ENCODE assay signal across 8 mouse cellular contexts in genomic region chr15:84681455-84682193, GRCm38 (mm10). TPM values are rescaled to one million over a fixed set of nuclear protein-coding genes. Genes with fewer than 3 reads are reported as not detected.
DNase-seq lines count a peak whose midpoint lies in the region; ATAC-seq and TF ChIP-seq lines count a peak whose summit lies in the region.
"Had no signal": no experiment of that assay in that cellular context is flagged by ENCODE, and none has a peak within 500 bp of the region (broad histone marks: within the 10 kb centered on the region; RNA-seq: fewer than 3 reads in every experiment).

No protein-coding gene starts in this region.

- peak overlapping the region; percentile 81 for H3K4me2 ChIP-seq in intestine, postnatal 0 days (replicated peaks; ENCODE audit: low read depth)
- H3K4me2 ChIP-seq in lung, embryonic 16.5 days (ENCODE audit: low read depth, low read length), result peak overlapping the region; percentile 89
- H3K4me2 ChIP-seq in stomach, embryonic 14.5 days (replicated peaks; ENCODE audit: low read depth, low read length), result peak overlapping the region; percentile 66

- H3K9ac ChIP-seq in ES-E14 (ENCODE audit: insufficient read depth, low read depth, low read length, poor library complexity, severe bottlenecking), result peak overlapping the region; percentile 13; the same call in 1 of the 2 replicates
- H3K9ac ChIP-seq in intestine, postnatal 0 days (ENCODE audit: low read depth, low read length), result peak overlapping the region; percentile 96
- H3K9ac ChIP-seq in lung, embryonic 16.5 days (ENCODE audit: low read length), result peak overlapping the region; percentile 80
- peak overlapping the region; percentile 77 for H3K9ac ChIP-seq in stomach, embryonic 14.5 days (replicated peaks; ENCODE audit: low read depth, low read length)

- DNase-seq in ES-E14 (ENCODE audit: low read depth, low spot score), result no peak
- DNase-seq in gastrocnemius, postnatal 4 days (ENCODE audit: low spot score in 2 of 2), result peak; percentile 76 to 84
- DNase-seq in layer of hippocampus, adult 9-10 months (ENCODE audit: low spot score), result no peak

- H3K27ac ChIP-seq in ES-E14 (ENCODE audit: insufficient read depth, low read depth, low read length, poor library complexity, severe bottlenecking), result no peak overlapping the region
- no peak overlapping the region for H3K27ac ChIP-seq in bone marrow, adult 2 months (ENCODE audit: control insufficient read depth, insufficient read depth, low read depth, low read length, poor library complexity)
- H3K27ac ChIP-seq in intestine, postnatal 0 days (ENCODE audit: low read depth, low read length), result peak overlapping the region; percentile 94
- H3K27ac ChIP-seq in lung, embryonic 16.5 days (ENCODE audit: low read length), result peak overlapping the region; percentile 72
- peak overlapping the region; percentile 93 for H3K27ac ChIP-seq in stomach, embryonic 14.5 days (ENCODE audit: low read length)

- H3K4me3 ChIP-seq in ES-E14 (ENCODE audit: insufficient read depth in 1 of 2, low read depth in 1 of 2, low read length in 2 of 2, poor library complexity in 1 of 2, severe bottlenecking in 1 of 2), result peak overlapping the region; percentile 72 to 87
- peak overlapping the region; percentile 55 for H3K4me3 ChIP-seq in bone marrow, adult 2 months (replicated peaks; ENCODE audit: control insufficient read depth, low read depth, low read length)
- H3K4me3 ChIP-seq in intestine, postnatal 0 days (ENCODE audit: low read depth, low read length), result peak overlapping the region; percentile 82
- peak overlapping the region; percentile 77 for H3K4me3 ChIP-seq in lung, embryonic 16.5 days (ENCODE audit: low read length)
- H3K4me3 ChIP-seq in stomach, embryonic 14.5 days (ENCODE audit: low read depth, low read length), result peak overlapping the region; percentile 84

- no peak for TF ChIP-seq POLR2A in bone marrow, adult 2 months (IDR thresholded peaks at IDR 0.05; ENCODE audit: borderline replicate concordance, control insufficient read depth, low read depth, low read length)

- no peaks in the 10 kb centered on the region for H3K27me3 ChIP-seq in intestine, postnatal 0 days (replicated peaks; ENCODE audit: control insufficient read depth, insufficient read depth, low read length)
- H3K27me3 ChIP-seq in lung, embryonic 16.5 days (ENCODE audit: control insufficient read depth, insufficient read depth, low read depth, low read length), result no peaks in the 10 kb centered on the region
- no peaks in the 10 kb centered on the region for H3K27me3 ChIP-seq in stomach, embryonic 14.5 days (ENCODE audit: control insufficient read depth, insufficient read depth, low read length)

- ATAC-seq in intestine, postnatal 0 days, result peak; percentile 11; the same call in 1 of the 2 replicates
- peak; percentile 83 for ATAC-seq in lung, embryonic 16.5 days (ENCODE audit: low read depth)
- ATAC-seq in stomach, embryonic 14.5 days (ENCODE audit: insufficient number of reproducible peaks, insufficient read depth, low FRiP score, low read depth), result peak; percentile 76

- WGBS in bone marrow, adult 2 months, result under 1% methylated on average over 31 of the region's 31 CpGs
- 1% methylated on average over 30 of the region's 31 CpGs for WGBS in intestine, postnatal 0 days
- WGBS in lung, embryonic 16.5 days, result 1% methylated on average over 21 of the region's 31 CpGs
- WGBS in stomach, embryonic 14.5 days, result 3% methylated on average over 31 of the region's 31 CpGs

- in situ Hi-C loops in ES-E14 (cut with MboI; ENCODE audit: low sequenced_read_pairs in 2 of 2, unreplicated experiment in 2 of 2), result no loop called here

- no peaks in the 10 kb centered on the region for H3K36me3 ChIP-seq in ES-E14 (ENCODE audit: control insufficient read depth, insufficient read depth, low read length, poor library complexity, severe bottlenecking)
- peaks cover 6% of the 10 kb centered on the region; the same call in 1 of the 2 replicates for H3K36me3 ChIP-seq in intestine, postnatal 0 days (ENCODE audit: control insufficient read depth, insufficient read depth)
- no peaks in the 10 kb centered on the region for H3K36me3 ChIP-seq in lung, embryonic 16.5 days (ENCODE audit: control insufficient read depth, insufficient read depth, low read length)
- H3K36me3 ChIP-seq in stomach, embryonic 14.5 days (ENCODE audit: control insufficient read depth, insufficient read depth, low read length), result no peaks in the 10 kb centered on the region; the same call in 1 of the 2 replicates

- peaks cover 0 to 18% of the 10 kb centered on the region in 2 experiments; a peak in 2 of 4 replicates for H3K4me1 ChIP-seq in ES-E14 (ENCODE audit: control insufficient read depth in 2 of 2, insufficient read depth in 2 of 2, low read length in 2 of 2, poor library complexity in 1 of 2)
- peaks cover 5% of the 10 kb centered on the region for H3K4me1 ChIP-seq in bone marrow, adult 2 months (ENCODE audit: control insufficient read depth, insufficient read depth, low read length)
- H3K4me1 ChIP-seq in intestine, postnatal 0 days (replicated peaks; ENCODE audit: control insufficient read depth, insufficient read depth, low read length), result peaks cover 11% of the 10 kb centered on the region
- peaks cover 14% of the 10 kb centered on the region for H3K4me1 ChIP-seq in lung, embryonic 16.5 days (replicated peaks; ENCODE audit: control insufficient read depth, insufficient read depth, low read length)
- H3K4me1 ChIP-seq in stomach, embryonic 14.5 days (ENCODE audit: control insufficient read depth, insufficient read depth, low read length), result peaks cover 12% of the 10 kb centered on the region

- no peak for TF ChIP-seq CTCF in bone marrow, adult 2 months (IDR thresholded peaks at IDR 0.05; ENCODE audit: control insufficient read depth, insufficient read depth, low read length)
- TF ChIP-seq CTCF in intestine, postnatal 0 days (IDR thresholded peaks at IDR 0.05; ENCODE audit: low read depth), result no peak; the same call in 1 of the 2 replicates

- H3K9me3 ChIP-seq in ES-E14 (ENCODE audit: control insufficient read depth, insufficient read depth, low read depth, low read length), result no peaks in the 10 kb centered on the region
- no peaks in the 10 kb centered on the region for H3K9me3 ChIP-seq in intestine, postnatal 0 days (ENCODE audit: control insufficient read depth)
- no peaks in the 10 kb centered on the region for H3K9me3 ChIP-seq in lung, embryonic 16.5 days (ENCODE audit: control insufficient read depth, low read length)
- no peaks in the 10 kb centered on the region for H3K9me3 ChIP-seq in stomach, embryonic 14.5 days (ENCODE audit: control insufficient read depth, low read depth, low read length)

TF ChIP-seq in ES-E14, 5 proteins besides CTCF, POLR2A, EP300 and RAD21:
- TF ChIP-seq ZNF384 (IDR thresholded peaks at IDR 0.05; ENCODE audit: low read depth, low read length) (0 out of 2 replicates have a peak, but pooled peaks have one; percentile 37), CHD2 (IDR thresholded peaks at IDR 0.05; ENCODE audit: low read depth, low read length) (no peak), HCFC1 (IDR thresholded peaks at IDR 0.05; ENCODE audit: borderline replicate concordance, insufficient read depth, low read length) (no peak), ZC3H11A (IDR thresholded peaks at IDR 0.05; ENCODE audit: borderline replicate concordance, low read depth, low read length) (no peak), MAFK (IDR thresholded peaks at IDR 0.05; ENCODE audit: insufficient read depth, low read depth, low read length) (no peak)
TF ChIP-seq in ES-E14: peak in this region for 1.

RNA-seq across cellular contexts. Expression of gene Prr5, which starts 12.2 kb away (rescaled TPM):
- total RNA-seq in ES-E14 (2012; rRNA removed), result 7.3 and 11.6 TPM in 2 replicates
- 3.4 and 8.8 TPM in 2 replicates for polyA plus RNA-seq in bone marrow, adult 2 months (2011; ENCODE audit: insufficient read depth, insufficient read length, low replicate concordance, missing spikeins)
- total RNA-seq in gastrocnemius, postnatal 4 days (2021), result 10 to 100 TPM; 22.8 to 24.6 TPM
- 68.5 and 83.0 TPM in 2 replicates for polyA plus RNA-seq in intestine, postnatal 0 days (2015; fragmentation: Nextera tagmentation; extraction: Ambion mirVana)
- 18.1 and 18.3 TPM in 2 replicates for polyA plus RNA-seq in lung, embryonic 16.5 days (2015; fragmentation: Nextera tagmentation; extraction: Ambion mirVana)
- 29.0 and 34.8 TPM in 2 replicates for polyA plus RNA-seq in stomach, embryonic 14.5 days (2014; fragmentation: Nextera tagmentation; extraction: Ambion mirVana)

RNA-seq across cellular contexts. Expression of gene Arhgap8, which starts 38.2 kb away (rescaled TPM):
- total RNA-seq in ES-E14 (2012; rRNA removed), result 11.6 and 14.1 TPM in 2 replicates
- not detected in 2 replicates for polyA plus RNA-seq in bone marrow, adult 2 months (2011; ENCODE audit: insufficient read depth, insufficient read length, low replicate concordance, missing spikeins)
- under 1 TPM; 0.39 to 0.47 TPM for total RNA-seq in gastrocnemius, postnatal 4 days (2021)
- 10.6 and 11.2 TPM in 2 replicates for polyA plus RNA-seq in intestine, postnatal 0 days (2015; fragmentation: Nextera tagmentation; extraction: Ambion mirVana)
- 26.4 and 27.6 TPM in 2 replicates for polyA plus RNA-seq in lung, embryonic 16.5 days (2015; fragmentation: Nextera tagmentation; extraction: Ambion mirVana)
- 12.3 and 14.2 TPM in 2 replicates for polyA plus RNA-seq in stomach, embryonic 14.5 days (2014; fragmentation: Nextera tagmentation; extraction: Ambion mirVana)
- total RNA-seq: hematopoietic stem cell, adult 5-6 weeks had no signal

Comparison
In these comparisons a context has a peak if more than half of its experiments do, and no peak if none do; other contexts are left out.
1. DNase-seq: peak in gastrocnemius, postnatal 4 days (2 of 2); none in ES-E14 (single experiment) and layer of hippocampus, adult 9-10 months (single experiment).
2. H3K27ac ChIP-seq: peak in intestine, postnatal 0 days (single experiment), lung, embryonic 16.5 days (single experiment) and stomach, embryonic 14.5 days (single experiment); none in ES-E14 (single experiment) and bone marrow, adult 2 months (single experiment).
3. H3K9ac ChIP-seq: peak in every context shown above with its lines; median percentile 96 in intestine, postnatal 0 days; 80 in lung, embryonic 16.5 days; 77 in stomach, embryonic 14.5 days; 13 in ES-E14.
4. ATAC-seq: peak in every context shown above with its lines; median percentile 83 in lung, embryonic 16.5 days; 76 in stomach, embryonic 14.5 days; 11 in intestine, postnatal 0 days.
5. Peak in every context shown above with its lines, with median percentiles within 50 percentile points of each other: H3K4me3 ChIP-seq and H3K4me2 ChIP-seq.